Mouse (Mus musculus) limb, embryonic 11.5 days (tissue): ENCODE measurements around the gene Evi2a. TPM values are rescaled to one million over a fixed set of nuclear protein-coding genes. Genes with fewer than 3 reads are reported as not detected.
A peak's percentile ranks its signal among the peaks of the same experiment; 100 is the strongest.

Source experiments
- ATAC-seq: fragments of 200-750 bp; cut with Nextera tagmentation; 2 replicates; pipeline ENCODE4 v1.8.0; 2017; ENCODE audit warnings: low read depth; ENCODE audit not compliant: insufficient number of reproducible peaks, low FRiP score, low TSS enrichment
- DNase-seq: peaks from one replicate; pipeline ENCODE4 v3.0.0-alpha.2; 2015; ENCODE audit warnings: low spot score
- H3K27ac ChIP-seq: fragments of 300-500 bp; sonication (generic); replicated peaks from 2 replicates; pipeline ENCODE4 v1.5.1; 2014; ENCODE audit warnings: low read depth, mild to moderate bottlenecking, low read length
- H3K27me3 ChIP-seq: fragments of 300-500 bp; sonication (generic); 2 replicates; pipeline ENCODE4 v1.6.1; 2014; ENCODE audit warnings: mild to moderate bottlenecking, low read length, mixed read lengths; ENCODE audit not compliant: control insufficient read depth, insufficient read depth
- H3K36me3 ChIP-seq: fragments of 300-500 bp; sonication (generic); 2 replicates; pipeline ENCODE4 v1.6.1; 2014; ENCODE audit warnings: mild to moderate bottlenecking, low read length, moderate library complexity, mixed read lengths; ENCODE audit not compliant: control insufficient read depth, insufficient read depth
- H3K4me1 ChIP-seq: fragments of 300-500 bp; sonication (generic); 2 replicates; pipeline ENCODE4 v1.6.1; 2014; ENCODE audit warnings: low read length, mixed read lengths; ENCODE audit not compliant: control insufficient read depth, insufficient read depth
- H3K4me2 ChIP-seq: fragments of 300-500 bp; sonication (generic); 2 replicates; pipeline ENCODE4 v1.6.1; 2014; ENCODE audit warnings: low read depth, mild to moderate bottlenecking, moderate library complexity; ENCODE audit not compliant: severe bottlenecking
- H3K4me3 ChIP-seq: fragments of 300-500 bp; sonication (generic); 2 replicates; pipeline ENCODE4 v1.5.1; 2014; ENCODE audit warnings: low read depth, low read length
- H3K9ac ChIP-seq: fragments of 300-500 bp; sonication (generic); 2 replicates; pipeline ENCODE4 v1.6.1; 2014; ENCODE audit warnings: mild to moderate bottlenecking, low read length
- H3K9me3 ChIP-seq: fragments of 300-500 bp; sonication (generic); 2 replicates; pipeline ENCODE4 v1.6.1; 2016; ENCODE audit warnings: low read length; ENCODE audit not compliant: control insufficient read depth
- WGBS: fragments of 180-500 bp; shearing (Covaris S2); extraction: QIAGEN DNeasy Blood & Tissue Kit; methylation state at CpG from one replicate; pipeline ENCODE4 v1.1.7; 2014; 5-methylcytosine and 5-hydroxymethylcytosine counted together
- polyA plus RNA-seq: library from polyadenylated mRNA; unstranded; fragments of >200 nt; fragmentation: Nextera tagmentation; extraction: Ambion mirVana; gene quantifications from 2 replicates; pipeline ENCODE4 v1.2.1, GENCODE M21; 2014

The Evi2a gene
- 2.0 and 2.3 TPM in 2 replicates for polyA plus RNA-seq

GRCm38 (mm10) chr11:79530333-79530761, at the start of gene Evi2a, which contains the start of gene Evi2:
Evi2a (minus strand) TSS chr11:79530609.
Evi2 (minus strand) TSS chr11:79530589.
- WGBS: 92% methylated on average over 7 of the region's 7 CpGs
- Histone ChIP-seq H3K27ac (no peak within 1 kb of the TSS), H3K27me3 (no peaks in the 10 kb centered on the region), H3K9ac (no peak within 1 kb of the TSS), H3K9me3 (no peaks in the 10 kb centered on the region), H3K4me3 (no peak within 1 kb of the TSS), H3K36me3 (no peaks in the 10 kb centered on the region), H3K4me2 (no peak within 1 kb of the TSS), H3K4me1 (no peaks in the 10 kb centered on the region)
- ATAC-seq (no peak), DNase-seq (no peak)

DNA sequence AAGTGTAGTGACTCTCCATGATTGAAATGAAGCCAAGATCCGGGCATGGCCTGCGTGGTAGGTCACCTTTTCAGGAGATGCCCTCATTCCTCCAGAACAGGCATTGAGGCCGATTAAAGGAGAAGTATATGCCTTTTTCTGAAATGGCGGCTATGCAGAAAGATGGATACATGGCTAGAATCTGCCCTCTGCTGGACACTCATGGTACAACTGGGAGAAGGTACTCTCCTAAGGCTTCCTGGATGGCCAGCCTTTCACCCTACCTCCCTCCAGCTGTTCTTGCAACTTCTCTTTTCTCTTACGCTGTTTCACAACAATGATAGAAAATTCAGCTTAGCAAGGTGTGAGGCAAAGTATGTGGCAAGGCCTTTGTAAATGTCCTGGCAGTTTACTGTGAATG, 47.3 kb upstream of the Evi2a start:
- Histone ChIP-seq H3K4me2 (no peak overlapping the region), H3K4me1 (no peaks in the 10 kb centered on the region), H3K27ac (no peak overlapping the region), H3K27me3 (no peaks in the 10 kb centered on the region), H3K9ac (no peak overlapping the region), H3K4me3 (no peak overlapping the region), H3K9me3 (no peaks in the 10 kb centered on the region), H3K36me3 (peaks cover 7% of the 10 kb centered on the region; the same call in 1 of the 2 replicates)
- DNase-seq (peak; percentile 77), ATAC-seq (no peak)
- 56% methylated on average over 5 of the region's 5 CpGs for WGBS

GRCm38 (mm10) chr11:79575383-79576073, 45.1 kb upstream of the Evi2a start:
- 90% methylated on average over 14 of the region's 14 CpGs for WGBS
- Histone ChIP-seq H3K27ac (no peak overlapping the region), H3K4me3 (no peak overlapping the region), H3K4me2 (no peak overlapping the region), H3K27me3 (no peaks in the 10 kb centered on the region), H3K9ac (no peak overlapping the region), H3K9me3 (no peaks in the 10 kb centered on the region), H3K36me3 (peaks cover 11% of the 10 kb centered on the region; the same call in 1 of the 2 replicates), H3K4me1 (no peaks in the 10 kb centered on the region)
- ATAC-seq (no peak), DNase-seq (no peak)

DNA sequence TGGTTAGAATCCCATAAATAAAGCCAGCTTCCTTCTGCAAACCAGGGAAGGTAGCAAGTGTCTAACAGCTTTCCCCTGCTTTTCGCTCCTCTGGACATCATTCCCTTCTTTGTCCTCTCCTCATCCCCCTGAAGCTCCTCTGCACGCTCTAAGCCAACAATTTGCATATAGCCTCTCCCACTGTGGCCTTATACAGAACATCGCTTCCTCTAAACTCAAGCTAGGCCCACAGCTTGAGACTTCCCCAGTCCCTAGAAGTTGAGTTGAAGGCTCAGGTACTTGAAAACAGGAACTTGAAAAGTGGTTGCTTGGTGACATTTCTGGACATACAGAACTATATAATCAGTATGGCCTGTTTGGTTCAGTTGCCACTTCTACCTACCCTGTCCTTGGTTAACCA, 43.4 kb upstream of the Evi2a start:
- no peak overlapping the region for H3K4me2 ChIP-seq
- peaks cover 12% of the 10 kb centered on the region; the same call in 1 of the 2 replicates for H3K36me3 ChIP-seq
- no peak for ATAC-seq
- DNase-seq: no peak
- no peak overlapping the region for H3K9ac ChIP-seq
- H3K4me3 ChIP-seq: no peak overlapping the region
- H3K9me3 ChIP-seq: no peaks in the 10 kb centered on the region
- 83% methylated on average over 3 of the region's 3 CpGs for WGBS
- no peaks in the 10 kb centered on the region for H3K27me3 ChIP-seq
- H3K4me1 ChIP-seq: no peaks in the 10 kb centered on the region
- H3K27ac ChIP-seq: no peak overlapping the region

DNA sequence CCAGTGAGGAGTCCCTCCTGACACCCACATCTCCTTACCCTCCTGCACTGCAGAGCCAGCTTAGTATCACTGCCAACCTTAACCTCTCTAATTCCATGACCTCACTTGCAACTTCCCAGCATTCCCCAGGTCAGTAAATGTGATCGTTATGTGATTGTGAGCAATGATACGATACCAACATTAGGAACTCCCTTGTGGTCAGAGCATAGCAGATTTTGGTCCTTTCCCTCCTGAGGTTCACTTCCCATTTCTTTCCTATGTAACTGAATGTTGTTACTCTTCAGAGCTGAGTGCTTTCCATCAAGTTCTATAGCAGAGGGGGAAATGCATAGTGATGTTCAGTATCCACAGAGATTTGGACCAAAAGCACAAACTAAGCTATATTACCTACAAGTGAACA, 39.9 kb upstream of the Evi2a start:
- Histone ChIP-seq H3K4me1 (no peaks in the 10 kb centered on the region), H3K9me3 (no peaks in the 10 kb centered on the region), H3K27me3 (no peaks in the 10 kb centered on the region), H3K4me3 (no peak overlapping the region), H3K4me2 (no peak overlapping the region), H3K27ac (no peak overlapping the region), H3K9ac (no peak overlapping the region), H3K36me3 (peaks cover 16% of the 10 kb centered on the region; the same call in 1 of the 2 replicates)
- WGBS: 95% methylated on average over 2 of the region's 2 CpGs
- ATAC-seq (no peak), DNase-seq (no peak)

- ATAC-seq (no peak), DNase-seq (no peak)
- Histone ChIP-seq H3K9ac (no peak overlapping the region), H3K27me3 (no peaks in the 10 kb centered on the region), H3K4me2 (no peak overlapping the region), H3K27ac (no peak overlapping the region), H3K36me3 (peaks cover 15% of the 10 kb centered on the region; the same call in 1 of the 2 replicates), H3K9me3 (no peaks in the 10 kb centered on the region), H3K4me1 (no peaks in the 10 kb centered on the region), H3K4me3 (no peak overlapping the region)
- 95% methylated on average over 11 of the region's 11 CpGs for WGBS
Measured at GRCm38 (mm10) chr11:79568197-79568911, 37.9 kb upstream of the Evi2a start.

DNA sequence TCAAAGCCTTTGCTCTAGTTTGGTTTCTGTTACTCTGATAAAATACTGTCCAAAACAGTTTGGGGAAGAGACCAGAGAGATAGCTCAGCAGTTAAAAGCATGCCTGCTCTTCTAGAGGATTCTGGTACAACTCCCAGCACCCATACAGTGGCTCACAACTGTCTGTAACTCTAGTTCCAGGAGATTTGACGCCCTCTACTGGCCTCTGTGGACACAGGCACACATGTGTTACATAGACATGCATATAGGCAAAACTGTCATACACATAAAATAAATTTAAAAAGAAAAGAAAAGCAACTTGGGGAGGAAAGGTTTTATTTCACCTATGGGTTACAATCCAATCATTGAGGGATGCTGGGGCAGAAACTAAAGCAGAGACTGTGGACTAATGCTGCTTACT, 36.5 kb upstream of the Evi2a start:
- ATAC-seq (no peak), DNase-seq (no peak)
- Histone ChIP-seq H3K36me3 (peaks cover 16% of the 10 kb centered on the region; the same call in 1 of the 2 replicates), H3K27ac (no peak overlapping the region), H3K4me1 (no peaks in the 10 kb centered on the region), H3K27me3 (no peaks in the 10 kb centered on the region), H3K9me3 (no peaks in the 10 kb centered on the region), H3K4me2 (no peak overlapping the region), H3K4me3 (no peak overlapping the region), H3K9ac (no peak overlapping the region)
- WGBS: 66% methylated on average over 1 of the region's 1 CpGs

DNA sequence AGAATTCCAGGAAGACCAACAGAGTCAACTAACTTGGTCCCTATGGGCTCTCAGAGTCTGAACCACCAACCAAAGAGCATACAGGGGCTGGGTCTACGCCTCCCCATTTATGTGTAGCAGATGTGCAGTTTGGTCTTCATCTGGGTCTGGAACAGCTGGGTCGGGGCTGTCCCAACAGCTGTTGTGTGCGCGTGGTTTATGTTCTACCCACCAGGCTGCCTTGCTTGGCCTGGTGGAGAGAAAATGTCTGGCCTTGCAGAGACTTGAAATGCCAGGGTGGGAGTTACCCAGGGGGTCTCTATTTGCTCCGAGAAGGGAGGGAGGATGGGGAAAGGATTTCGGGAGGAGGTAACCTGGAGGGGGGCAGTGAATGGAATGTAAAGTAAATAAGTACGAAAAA, 33.1 kb upstream of the Evi2a start:
- Histone ChIP-seq H3K27me3 (no peaks in the 10 kb centered on the region), H3K4me1 (no peaks in the 10 kb centered on the region), H3K36me3 (peaks cover 11% of the 10 kb centered on the region; the same call in 1 of the 2 replicates), H3K4me2 (no peak overlapping the region), H3K27ac (no peak overlapping the region), H3K9ac (no peak overlapping the region), H3K4me3 (no peak overlapping the region), H3K9me3 (no peaks in the 10 kb centered on the region)
- ATAC-seq (no peak), DNase-seq (no peak)
- 85% methylated on average over 7 of the region's 7 CpGs for WGBS
